Mouse (Mus musculus) monocyte, adult 5-6 weeks (primary cell): ENCODE results near the gene Commd3. TPM values are rescaled to one million over a fixed set of nuclear protein-coding genes. Genes with fewer than 3 reads are reported as not detected.

Experiments used
- ATAC-seq: fragments of 153-309, 156-312 bp; replicated peaks from 2 replicates; pipeline ENCODE4 v1.8.0; 2017; ENCODE audit warnings: mild to moderate bottlenecking; ENCODE audit not compliant: low TSS enrichment, insufficient number of reproducible peaks, severe bottlenecking, poor library complexity, low FRiP score
- total RNA-seq: library from RNA; stranded (forward); fragments of 200-1000, 200-491, 200-594 nt; gene quantifications from 3 replicates; pipeline ENCODE4 v1.2.3, GENCODE M21; 2017

Gene Commd3
- total RNA-seq: 140 to 146 TPM (median 144 TPM) in 3 replicates

DNA sequence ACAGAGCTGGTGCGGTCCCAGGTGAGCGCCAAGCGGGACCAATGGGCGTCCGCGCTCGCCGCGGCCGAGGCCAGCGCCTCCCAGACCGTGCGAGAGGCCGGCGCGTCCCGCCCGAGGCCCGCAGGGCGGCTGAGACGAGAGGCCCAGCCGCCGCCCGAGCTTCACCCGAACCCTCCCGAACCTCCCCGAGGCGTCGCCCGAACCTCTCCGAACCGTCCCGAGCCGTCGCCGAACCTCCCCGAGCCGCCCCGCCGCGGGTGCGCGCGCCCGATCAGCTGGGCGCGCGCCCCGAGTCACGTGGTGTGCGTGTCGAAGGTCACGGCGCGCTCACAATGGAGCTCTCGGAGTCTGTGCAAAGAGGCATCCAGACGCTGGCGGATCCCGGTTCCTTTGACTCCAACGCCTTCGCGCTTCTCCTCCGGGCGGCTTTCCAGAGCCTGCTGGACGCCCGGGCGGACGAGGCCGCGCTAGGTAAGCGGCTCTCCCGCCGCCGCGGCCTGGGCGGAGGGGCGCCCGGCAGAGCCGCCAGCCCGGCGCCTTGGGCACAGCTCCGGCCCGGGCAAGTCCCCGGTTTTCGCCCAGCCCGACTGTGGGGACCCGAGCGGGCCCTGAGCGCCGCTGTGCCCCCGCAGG, at the start of gene Commd3:
Gene Commd3, plus strand, starts transcription at position 252 of the 633 bp plus-strand sequence.
- ATAC-seq: peak; percentile 79

DNA sequence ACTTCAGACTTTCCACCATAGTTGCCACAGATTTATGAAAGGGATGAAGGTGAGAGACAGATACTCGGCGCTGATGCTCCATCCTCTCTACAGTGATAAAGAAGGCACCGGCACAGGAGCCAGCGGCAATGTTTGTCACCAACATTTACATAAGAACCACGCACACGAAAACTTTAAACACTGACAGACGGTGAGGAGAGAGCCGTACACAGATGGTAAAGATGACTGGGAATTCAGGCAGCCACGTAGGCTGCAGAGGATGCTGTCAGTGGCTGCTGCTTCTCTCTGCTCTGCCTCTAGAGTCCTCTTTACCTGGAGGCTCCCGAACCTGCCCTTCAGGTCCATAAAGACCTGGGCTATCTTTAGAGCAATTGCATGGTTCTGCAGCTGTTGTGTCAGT, 49.0 kb upstream of the Commd3 start:
- ATAC-seq: no peak

DNA sequence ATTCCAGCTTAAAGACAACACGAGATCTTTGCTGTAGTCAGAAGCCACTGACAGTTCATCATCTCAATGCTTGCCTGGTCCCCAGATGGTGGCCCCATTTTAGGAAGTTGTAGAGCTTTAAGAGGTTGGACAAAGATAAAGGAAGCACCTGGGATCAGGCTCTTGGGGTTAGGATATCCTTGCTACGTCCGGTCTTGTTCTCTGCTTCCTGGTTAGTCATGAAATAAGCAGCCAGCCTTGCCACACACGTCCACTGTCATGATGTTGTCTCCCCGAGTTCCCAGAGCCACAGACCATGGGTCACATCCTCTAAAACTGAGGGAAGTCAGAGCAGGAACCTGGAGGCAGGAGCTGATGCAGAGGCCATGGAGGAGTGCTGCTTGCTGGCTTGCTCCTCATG, 41.6 kb upstream of the Commd3 start:
- ATAC-seq: no peak

DNA sequence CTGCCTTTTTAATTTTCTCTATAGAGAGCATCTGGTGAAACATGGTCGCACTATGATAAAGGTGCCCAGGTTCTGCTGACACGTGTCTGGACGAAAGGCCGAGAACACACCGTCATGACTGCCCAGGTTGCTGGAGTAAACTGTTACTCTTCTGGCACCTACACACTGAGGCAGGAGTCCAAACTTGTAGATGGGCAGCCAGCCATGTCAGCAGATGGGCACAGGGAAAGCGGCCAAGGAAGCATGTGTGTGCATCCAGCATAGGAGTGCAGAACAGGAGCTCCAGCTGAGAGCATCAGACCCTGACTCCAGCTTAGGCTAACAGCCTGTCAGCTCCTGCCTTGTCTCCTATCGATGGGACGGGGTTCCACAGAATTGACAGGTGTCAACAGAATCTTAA, 37.1 kb upstream of the Commd3 start:
- no peak for ATAC-seq

DNA sequence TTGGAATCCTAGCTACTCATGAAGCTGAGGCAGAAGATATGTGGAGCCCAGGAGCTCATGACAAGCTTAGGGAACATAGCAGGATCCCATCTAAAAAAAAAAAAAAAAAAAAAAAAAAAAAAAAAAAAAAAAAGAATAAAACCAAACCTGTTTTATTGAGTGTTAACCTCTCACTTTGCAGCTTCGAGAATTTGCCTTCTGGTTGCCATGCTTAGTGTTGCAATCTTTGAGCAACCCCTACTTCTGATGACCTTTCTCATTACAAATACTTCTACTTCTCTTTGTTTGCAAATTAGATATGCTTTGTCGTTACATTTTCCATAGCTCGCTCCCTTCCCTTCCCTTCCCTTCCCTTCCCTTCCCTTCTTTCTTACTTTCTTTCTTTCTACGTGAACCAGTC, 23.6 kb upstream of the Commd3 start:
- no peak for ATAC-seq

DNA sequence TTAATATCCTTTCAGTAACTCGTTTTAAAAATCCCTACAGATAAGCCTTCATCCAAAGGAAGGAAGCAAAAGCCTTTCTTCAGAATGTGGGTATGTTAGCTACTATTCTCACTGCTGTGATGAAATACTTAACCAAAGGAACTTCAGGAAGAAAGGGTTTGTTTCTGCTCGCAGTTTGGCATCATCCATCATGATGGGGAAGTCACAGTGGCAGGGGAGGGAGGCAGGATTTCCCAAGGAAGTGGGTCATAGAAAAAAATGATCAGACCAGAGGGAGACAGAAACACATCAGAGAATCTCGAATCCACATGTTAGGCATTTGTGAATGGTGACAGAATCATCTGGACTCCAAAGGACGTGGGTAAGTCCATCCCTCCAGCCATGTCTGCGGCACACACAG, 17.4 kb upstream of the Commd3 start:
- ATAC-seq: no peak

DNA sequence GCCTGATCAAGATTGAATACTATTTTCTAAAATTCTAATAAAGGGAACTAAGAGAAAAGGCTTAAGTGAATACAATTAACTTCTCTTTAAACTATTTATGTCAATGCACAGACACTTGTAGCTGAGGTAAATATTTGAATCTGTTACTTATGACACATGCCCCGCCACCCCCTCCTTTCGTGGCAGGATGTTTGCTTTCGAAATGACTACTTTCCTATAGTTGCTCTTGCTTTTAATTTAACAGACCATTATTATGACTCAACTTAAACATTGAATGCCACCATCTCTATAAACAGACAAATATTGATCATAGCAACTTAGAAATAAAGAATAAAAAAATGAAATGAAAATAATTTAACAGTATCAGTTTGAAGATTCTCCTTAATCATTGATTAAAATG, 8.2 kb upstream of the Commd3 start:
- ATAC-seq: no peak

DNA sequence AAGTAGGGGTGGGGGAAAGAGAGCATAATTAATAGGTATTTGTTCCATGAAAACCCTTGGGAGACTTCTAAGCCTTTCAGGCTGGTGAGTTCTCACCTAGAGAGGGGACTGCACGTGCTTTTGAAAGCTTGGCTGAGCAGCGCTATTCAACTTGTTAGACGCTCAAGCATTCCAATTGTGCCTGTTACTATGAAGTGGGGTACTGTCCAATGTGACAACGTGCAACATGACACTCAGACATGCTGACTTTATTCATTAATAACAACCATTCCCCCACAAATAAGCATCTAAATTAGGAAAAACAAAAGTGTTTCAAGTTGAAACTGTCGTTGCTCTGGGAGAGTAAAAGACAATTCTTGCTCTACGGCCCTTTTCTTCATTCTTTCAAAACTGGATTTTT, 1.1 kb upstream of the Commd3 start:
- ATAC-seq: no peak

DNA sequence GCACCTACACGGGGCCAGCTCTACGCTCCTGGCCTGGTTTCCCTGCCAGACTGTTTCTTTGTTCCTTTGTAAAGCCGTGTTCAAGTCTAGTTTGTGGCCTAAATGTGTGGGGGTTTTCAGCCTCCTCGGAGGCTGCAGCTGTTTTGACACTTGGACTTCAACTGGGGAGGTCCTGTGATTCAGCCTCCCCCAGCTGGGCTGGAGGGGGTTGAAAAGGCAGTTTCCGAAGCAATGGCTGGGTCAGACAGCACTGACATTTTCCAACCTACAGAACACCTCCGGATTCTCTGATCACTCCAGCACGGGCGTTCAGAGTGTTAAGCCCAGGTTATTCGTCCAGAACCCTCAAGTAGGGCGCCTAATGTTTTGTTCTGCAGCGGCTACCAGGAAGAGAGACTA, 581 bp downstream of the Commd3 start:
- ATAC-seq: no peak

DNA sequence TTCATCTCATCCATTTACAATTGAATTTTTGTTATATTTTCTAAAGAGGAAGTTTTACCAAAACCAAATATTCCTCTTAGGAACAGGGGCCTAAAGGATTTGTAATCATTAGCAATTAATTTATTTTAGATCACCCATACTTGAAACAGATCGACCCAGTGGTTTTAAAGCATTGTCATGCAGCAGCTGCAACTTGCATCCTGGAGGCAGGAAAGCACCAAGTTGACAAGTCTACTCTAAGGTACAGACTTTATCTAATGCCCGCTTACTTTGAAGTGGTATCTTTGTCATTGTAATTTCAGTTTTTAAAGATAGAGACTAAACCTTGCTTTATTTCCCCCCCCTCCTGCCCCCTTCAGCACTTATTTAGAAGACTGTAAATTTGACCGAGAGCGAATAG, 1.6 kb downstream of the Commd3 start:
- ATAC-seq: no peak

DNA sequence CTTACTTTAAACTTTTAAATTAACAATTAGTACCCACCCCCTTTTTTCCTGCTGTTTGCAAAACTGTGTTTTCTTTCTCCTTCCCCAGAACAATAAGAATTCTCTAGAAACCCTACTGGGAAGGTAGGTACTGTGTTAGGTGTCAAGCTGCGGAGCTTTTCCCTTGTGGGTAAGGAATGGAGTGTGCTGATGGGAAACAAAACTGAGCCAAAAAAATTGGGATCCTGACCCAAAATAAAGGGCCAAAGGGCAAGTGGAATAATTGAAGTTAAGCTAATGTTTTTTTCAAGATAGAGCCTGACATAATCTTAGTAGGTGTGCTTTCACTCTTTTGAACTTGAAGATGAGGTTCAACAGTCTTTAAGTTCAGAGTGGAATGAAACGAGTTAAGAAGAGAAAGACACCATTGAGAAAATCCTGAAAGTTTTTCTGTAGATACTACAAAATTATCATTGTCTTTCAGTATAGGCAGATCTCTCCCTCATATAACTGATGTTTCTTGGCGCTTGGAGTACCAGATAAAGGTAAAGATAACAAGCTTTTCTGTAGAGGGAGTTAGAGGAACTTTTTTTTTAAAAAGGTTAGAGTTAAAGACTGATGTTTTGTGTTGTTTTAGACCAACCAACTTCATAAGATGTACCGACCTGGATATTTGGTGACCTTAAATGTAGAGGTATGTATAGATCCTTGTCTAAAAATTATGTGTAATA, 2.2 kb downstream of the Commd3 start:
- ATAC-seq: no peak

DNA sequence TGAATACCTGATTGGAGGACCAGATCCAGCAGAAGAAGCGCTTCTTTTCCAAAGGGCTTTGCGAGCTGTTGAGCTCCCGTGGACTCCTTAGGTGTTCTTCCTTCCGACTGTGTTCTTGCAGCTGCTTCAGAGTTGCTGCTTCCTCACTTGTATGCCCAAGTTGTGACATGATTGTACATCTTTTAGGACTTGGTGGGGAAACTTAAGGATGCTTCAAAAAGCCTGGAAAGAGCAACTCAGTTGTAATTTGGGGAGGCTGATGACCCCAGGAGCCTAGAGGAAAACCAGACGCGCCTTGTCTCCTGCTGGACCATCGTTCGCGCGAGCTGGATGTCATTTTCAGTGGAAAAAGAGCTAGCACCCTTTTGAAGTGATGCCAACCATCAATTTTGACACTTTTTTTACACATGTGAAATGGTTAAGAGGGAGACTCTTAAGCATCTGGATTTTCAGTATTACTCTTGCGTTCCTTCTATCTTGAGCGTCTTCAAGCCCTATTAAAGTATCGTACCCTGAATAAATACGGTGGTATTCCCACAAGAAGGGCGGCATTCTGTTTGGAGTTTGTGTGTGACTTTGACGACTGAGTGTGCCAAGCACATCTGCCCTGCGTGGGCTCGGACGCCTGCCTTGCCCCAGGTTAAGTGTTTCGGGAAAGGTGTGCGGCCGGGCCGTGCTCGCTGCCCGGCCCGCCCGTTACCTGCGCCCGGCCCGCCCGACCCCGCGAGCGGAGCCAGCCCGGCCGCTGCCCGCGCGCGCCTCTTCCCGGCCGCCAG, 3.7 kb downstream of the Commd3 start:
- no peak for ATAC-seq

DNA sequence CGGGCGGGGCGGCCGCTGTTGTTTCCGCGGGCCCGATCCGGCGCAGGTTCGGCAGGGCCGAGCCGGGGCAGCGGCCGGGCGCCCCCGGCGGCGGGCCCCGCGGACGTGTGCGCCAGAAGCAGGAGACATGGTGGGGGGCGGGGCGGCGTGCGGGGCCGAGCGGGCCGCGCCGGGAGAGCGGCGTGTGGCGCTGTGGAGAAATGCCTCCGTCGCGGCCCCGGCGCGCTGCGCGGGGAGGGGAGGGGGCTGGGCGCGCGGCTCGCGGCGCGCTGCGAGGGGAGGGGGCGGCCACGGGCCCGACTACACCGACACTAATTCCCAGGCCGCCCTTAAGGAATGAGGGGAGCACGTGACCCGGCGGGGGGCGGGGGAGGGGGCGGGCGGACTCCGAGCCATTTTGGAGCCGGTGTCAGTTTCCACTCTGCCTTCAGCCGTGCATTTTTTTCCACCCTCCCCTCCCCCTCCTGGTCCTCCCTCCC, 4.3 kb downstream of the Commd3 start:
- ATAC-seq: peak; percentile 37

DNA sequence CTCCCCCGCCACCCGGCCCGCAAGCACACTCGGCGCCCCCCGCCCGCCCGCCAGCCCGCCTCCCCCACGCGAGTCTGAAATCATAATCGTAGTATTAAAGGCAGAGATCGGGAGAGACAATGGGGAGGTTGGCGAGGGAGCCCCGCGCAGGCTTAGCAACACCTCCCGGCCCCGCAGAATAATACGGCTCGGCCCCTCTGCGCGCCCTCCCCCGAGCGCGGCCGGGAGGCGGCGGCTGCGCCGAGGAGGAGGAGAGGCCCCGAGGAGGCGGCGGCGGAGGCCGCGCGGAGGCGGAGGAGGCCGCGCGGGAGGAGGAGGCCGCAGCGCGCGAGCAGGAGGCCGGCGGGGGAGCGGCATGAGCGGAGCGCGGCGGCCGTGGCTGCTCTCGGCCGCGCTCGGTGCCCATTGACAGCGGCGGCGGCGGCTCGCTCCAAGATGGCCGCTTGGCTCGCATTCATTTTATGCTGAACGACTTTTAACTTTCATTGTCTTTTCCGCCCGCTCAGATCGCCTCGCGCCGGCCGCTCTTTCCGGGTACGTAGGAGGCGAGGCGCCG, 4.8 kb downstream of the Commd3 start, which contains the start of gene Bmi1:
Gene Bmi1, plus strand, starts transcription at position 83 of the 556 bp plus-strand sequence.
- ATAC-seq: no peak

DNA sequence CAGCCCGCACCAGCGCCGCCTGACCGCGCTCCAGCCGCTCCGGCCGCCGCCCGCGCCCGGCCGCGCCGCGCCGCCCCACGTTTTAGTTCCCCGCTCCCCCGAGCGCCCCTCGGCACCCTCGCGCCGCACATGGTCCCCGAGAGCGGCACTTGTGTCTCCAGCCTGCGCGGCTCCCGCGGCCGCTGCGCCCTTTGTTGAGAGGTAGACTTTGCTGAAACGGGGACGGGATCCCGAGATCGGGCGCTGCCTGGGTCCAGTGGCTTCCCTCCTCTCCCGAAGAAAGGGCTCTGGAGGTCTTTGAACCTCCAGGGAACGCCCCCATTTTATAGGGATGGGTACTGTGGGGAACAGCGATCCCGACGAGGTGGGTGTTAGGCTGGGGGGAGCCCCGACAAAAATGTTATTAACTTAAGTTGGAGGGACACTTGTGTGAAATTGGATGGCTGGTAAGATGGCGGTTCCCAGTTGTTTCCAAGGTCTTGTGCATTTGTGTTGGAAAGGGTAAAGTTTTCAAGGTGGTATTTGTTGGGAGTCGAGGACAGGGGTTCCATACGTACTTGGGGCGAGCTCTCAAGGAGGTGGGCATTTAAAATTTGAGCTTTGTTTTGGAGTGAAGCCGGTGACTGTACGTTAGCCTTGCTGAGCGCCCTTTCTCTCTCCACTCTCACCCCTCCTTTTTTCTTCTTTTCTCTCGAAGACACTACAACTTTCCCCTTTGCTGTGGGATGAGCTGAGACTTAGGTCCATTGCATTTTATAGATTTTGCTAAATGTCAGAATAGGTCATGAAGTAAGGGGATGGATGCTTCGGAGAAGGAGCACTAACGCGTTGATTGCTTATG, 5.7 kb downstream of the Commd3 start:
- ATAC-seq: no peak

DNA sequence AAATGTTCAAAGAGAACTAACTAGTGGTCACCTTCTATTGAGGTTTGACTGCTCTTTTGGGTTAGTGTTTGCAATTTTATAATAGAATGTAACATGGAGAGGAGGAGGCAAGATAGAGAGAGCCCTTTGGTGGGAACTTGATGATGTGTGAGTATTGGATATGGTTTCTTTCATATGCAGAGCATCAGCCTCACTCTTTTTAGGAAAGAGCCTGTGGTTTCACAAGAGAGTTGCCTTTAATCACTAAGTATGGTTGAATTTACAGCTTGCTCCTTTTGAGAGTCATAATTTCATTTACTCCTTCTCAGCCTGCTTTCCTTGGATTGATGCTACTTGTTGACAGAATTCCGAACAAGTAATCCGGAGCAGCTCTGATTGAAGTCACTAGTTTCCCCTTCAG, 7.5 kb downstream of the Commd3 start:
- no peak for ATAC-seq

DNA sequence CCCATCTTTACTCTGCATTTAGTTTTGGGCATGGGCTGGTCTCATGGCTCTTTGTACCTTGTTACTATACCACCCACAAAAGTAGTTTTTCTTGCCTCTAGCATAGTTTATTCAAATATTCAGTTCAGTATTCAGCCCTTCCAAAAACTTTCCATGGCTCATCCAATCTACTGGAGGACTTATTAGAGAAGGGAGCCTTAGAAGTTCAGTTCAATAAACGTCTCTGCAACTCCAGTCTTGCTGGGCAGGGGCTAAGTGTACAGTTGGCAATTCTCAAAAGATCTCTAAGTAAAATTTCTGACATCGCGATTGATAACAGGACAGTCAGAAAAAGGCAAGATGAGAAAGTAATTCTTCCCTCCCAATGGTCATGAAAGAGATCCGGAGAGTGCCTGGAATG, 8.3 kb downstream of the Commd3 start:
- ATAC-seq: no peak

DNA sequence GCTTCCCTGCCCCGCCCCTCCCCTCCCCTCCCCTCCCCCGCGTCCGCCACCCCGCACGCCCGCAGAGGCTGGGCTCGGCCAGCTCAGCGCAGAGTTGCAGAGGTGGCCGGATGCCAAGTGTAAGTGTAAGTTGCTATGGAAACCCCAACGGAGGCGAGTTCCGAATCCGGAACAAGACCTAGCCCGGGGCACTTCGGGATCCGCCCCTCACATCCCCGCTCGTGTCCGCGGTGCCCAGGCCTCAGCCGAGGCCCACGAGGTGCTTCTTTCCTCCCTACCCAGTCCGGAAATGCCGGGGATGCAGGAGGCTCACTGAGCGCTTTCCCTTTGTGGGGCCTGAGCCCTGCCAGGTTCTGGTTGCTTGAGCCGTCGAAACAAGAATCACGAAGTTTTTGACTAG, 8.8 kb downstream of the Commd3 start:
- peak; percentile 81 for ATAC-seq

DNA sequence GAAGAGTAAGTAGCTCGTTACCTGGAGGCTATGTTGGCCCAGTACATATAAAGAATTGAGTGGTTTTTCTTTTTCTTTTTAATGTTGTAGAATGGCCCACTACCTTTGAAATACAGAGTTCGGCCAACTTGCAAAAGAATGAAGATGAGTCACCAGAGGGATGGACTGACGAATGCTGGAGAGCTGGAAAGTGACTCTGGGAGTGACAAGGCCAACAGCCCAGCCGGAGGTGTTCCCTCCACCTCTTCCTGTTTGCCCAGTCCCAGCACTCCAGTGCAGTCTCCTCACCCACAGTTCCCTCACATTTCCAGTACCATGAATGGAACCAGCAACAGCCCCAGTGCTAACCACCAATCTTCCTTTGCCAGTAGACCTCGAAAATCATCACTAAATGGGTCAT, 11.9 kb downstream of the Commd3 start:
- no peak for ATAC-seq
